Mouse (Mus musculus): ENCODE measurements around the gene Prps1l3. TPM values are rescaled to one million over a fixed set of nuclear protein-coding genes. Genes with fewer than 3 reads are reported as not detected.
A peak's percentile ranks its signal among the peaks of the same experiment; 100 is the strongest.
"Not testable (repeated sequence)": the region's sequence is repeated elsewhere in the genome, so short reads cannot be mapped to it uniquely, and the experiment has no call there.

The Prps1l3 gene
- polyA plus RNA-seq, 1 experiment from 2014 or later, result 41.8 TPM

DNA sequence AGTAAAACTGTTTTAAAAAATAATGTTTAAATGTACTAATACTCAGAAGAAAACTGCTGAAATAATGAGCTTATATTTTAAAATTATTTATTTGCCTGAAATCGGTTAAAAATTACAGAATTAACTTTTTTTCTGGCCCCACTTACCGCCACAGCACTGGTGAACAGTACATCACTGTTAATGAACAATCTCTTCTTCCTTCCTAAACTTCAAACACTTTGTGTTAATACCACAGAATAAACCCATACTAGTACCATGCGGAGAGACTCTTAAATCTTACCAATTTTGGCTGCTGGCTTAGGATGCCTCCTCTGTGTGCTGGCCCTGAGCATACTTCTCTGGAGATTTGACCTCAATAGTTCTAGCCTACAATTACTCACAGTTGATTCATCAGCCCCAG is 28.3 kb upstream of the Prps1l3 start:
- Histone ChIP-seq H3K9ac (replicated peaks) (no peak overlapping the region), H3K27ac (replicated peaks) (no peak overlapping the region)

DNA sequence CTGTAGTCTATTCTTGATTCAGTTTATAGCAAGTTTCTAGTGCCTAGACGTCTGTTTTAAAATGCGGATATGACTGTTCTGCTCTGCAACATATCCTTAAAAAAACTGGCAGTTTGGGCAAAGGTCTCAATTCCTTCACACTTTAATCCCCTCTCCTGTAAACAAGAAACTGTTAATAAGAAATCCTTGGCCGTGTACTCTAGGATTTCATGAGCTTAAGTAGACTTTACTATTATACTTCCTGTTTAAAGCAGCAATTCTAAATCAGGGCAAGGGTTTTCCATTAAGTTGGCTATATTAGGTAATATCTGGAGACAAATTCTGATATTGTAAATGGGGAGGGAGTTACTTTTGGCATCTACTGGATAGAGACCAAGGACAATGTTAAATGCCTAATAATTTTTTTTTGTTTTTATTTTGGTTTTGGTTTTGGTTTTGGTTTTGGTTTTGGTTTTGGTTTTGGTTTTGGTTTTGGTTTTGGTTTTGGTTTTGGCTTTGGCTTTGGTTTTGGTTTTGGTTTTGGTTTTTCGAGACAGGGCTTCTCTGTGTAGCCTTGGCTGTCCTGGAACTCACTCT is 25.8 kb upstream of the Prps1l3 start:
- Histone ChIP-seq H3K36me3 (no peaks in the 10 kb centered on the region), H3K27me3 (no peaks in the 10 kb centered on the region), H3K27ac (replicated peaks) (no peak overlapping the region), H3K4me2 (replicated peaks) (no peak overlapping the region), H3K9ac (replicated peaks) (no peak overlapping the region), H3K9me3 (no peaks in the 10 kb centered on the region), H3K4me3 (no peak overlapping the region), H3K4me1 (no peaks in the 10 kb centered on the region)
- WGBS, result 89% methylated on average over 4 of the region's 4 CpGs
- no peak for ATAC-seq (replicated peaks)

More for the DNA sequence above, 28.3 kb upstream of the Prps1l3 start:
- WGBS, result 92% methylated on average over 3 of the region's 3 CpGs
- H3K36me3 ChIP-seq, result no peaks in the 10 kb centered on the region
- ATAC-seq (replicated peaks), result no peak
- H3K9me3 ChIP-seq, result no peaks in the 10 kb centered on the region
- H3K27me3 ChIP-seq, result 0 out of 2 replicates have a peak, but pooled peaks cover 3% of the 10 kb centered on the region
- H3K4me2 ChIP-seq (replicated peaks), result no peak overlapping the region
- peaks cover 3% of the 10 kb centered on the region for H3K4me1 ChIP-seq
- no peak overlapping the region for H3K4me3 ChIP-seq

DNA sequence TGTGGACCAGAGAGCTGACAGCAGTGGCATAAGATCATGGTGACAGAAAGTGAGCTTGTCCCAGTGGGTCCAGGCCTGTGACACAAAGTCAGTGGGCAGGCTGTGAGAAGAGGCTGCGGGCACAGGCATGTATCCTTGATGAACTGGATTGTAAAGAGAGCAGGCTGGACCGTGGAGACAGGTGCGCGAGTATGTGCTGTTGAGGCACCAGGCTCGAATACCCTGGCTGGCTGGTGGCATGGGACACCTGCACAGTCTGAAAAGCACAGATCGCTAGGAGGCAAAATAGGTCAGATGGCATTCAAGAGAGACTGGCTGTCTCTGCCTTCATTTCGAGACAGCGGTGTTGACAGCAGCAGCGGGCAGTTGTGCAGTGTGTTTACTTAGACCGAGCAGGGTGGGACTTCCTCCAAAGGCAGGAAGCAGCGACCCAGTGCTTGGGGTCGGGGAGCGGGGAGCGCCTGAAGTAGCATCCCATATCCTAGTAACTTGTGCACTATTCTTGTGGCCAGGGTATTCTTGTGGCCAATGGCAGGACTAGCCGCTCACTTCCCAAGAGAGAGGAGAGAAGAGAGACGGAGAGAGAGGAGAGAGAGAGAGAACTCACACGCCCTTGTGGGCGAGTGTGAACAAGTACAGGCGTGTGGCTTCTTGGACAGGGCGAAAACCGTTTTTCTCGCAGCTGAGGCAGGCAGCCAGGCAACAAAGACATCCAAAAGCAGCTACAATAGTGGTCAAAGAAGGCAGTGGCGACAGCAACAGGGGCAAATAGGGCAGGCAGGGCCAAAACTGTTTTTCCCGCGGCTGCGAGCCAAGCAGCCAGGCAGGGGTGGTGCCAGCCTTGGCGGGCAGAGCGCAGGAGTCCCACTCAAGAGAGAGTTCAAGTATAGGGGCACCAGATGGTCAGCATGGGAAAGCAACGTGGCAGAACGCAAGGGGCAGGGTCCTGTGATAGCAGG is 18.6 kb upstream of the Prps1l3 start:
- no peak overlapping the region for H3K27ac ChIP-seq (replicated peaks)
- H3K4me2 ChIP-seq (replicated peaks), result peak overlapping the region; percentile 51
- H3K4me3 ChIP-seq, result peak overlapping the region; percentile 38
- WGBS, result 8% methylated on average over 30 of the region's 30 CpGs
- H3K9me3 ChIP-seq, result no peaks in the 10 kb centered on the region
- ATAC-seq (replicated peaks), result peak; percentile 80
- peaks cover 8% of the 10 kb centered on the region for H3K4me1 ChIP-seq
- no peaks in the 10 kb centered on the region for H3K27me3 ChIP-seq
- no peaks in the 10 kb centered on the region for H3K36me3 ChIP-seq
- peak overlapping the region; percentile 38 for H3K9ac ChIP-seq (replicated peaks)

DNA sequence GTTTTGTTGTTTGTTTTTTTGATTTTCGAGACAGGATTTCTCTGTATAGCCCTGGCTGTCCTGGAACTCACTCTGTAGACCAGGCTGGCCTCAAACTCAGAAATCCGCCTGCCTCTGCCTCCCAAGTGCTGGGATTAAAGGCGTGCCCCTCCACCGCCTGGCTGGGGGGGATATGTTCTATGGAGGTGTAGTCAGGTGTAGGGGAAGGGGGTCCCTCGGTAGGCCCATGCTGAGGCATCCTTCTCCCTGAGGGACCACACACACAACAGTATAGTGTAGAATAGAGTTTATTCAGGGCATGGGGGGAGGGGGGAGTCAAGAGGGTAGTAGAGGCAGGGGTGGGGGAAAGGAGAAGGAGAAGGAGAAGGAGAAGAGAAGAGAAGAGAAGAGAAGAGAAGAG is 17.7 kb upstream of the Prps1l3 start:
- WGBS, result 82% methylated on average over 5 of the region's 5 CpGs
- not testable (repeated sequence) for H3K27ac ChIP-seq (replicated peaks); H3K36me3 ChIP-seq; H3K4me2 ChIP-seq (replicated peaks); H3K4me3 ChIP-seq; H3K9ac ChIP-seq (replicated peaks); H3K27me3 ChIP-seq; H3K9me3 ChIP-seq; H3K4me1 ChIP-seq
- peak; percentile 66 for ATAC-seq (replicated peaks)

DNA sequence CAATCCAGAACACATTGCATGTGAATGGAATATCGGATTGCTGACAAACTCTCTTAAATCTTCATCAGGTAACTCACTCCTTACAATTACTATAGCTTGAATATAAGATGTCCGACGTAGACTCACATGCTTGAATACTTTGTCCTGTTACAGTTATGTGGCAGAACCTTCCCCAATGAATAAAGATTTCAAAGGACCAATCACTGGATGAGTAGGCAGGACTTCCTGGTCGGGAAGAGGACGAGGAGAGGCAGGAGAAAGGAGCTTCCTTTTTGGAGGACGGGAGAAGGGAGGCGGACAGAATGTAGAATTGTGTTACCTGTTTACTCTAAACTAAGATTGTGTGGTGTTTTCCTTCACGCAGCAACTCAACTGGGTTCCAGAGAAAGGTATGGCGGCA is 3.8 kb upstream of the Prps1l3 start:
- Histone ChIP-seq H3K9me3 (no peaks in the 10 kb centered on the region), H3K4me2 (replicated peaks) (no peak overlapping the region), H3K4me1 (peaks cover 7% of the 10 kb centered on the region), H3K36me3 (no peaks in the 10 kb centered on the region), H3K4me3 (no peak overlapping the region), H3K9ac (replicated peaks) (no peak overlapping the region), H3K27me3 (no peaks in the 10 kb centered on the region), H3K27ac (replicated peaks) (no peak overlapping the region)
- ATAC-seq (replicated peaks), result no peak
- WGBS, result 92% methylated on average over 9 of the region's 9 CpGs

DNA sequence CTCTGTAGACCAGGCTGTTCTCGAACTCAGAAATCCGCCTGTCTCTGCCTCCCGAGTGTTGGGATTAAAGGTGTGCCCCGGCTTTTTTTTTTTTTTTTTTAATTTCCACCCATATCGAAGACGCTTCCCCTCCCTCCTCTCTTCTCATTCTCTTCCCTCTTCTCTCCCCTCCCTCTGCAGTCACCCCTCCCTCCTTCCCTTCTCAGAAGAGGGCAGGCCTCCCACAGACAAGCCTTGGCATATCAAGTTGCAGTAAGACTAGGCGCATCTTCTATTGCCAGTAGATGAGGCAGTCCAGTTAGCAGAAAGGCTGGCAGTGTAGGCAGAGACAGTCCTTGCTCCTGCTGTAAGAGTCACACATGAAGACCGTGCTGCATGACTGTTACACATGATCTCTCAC is 2.4 kb upstream of the Prps1l3 start:
- no peak for ATAC-seq (replicated peaks)
- Histone ChIP-seq H3K27me3 (no peaks in the 10 kb centered on the region), H3K9ac (replicated peaks) (no peak overlapping the region), H3K4me3 (no peak overlapping the region), H3K4me1 (peaks cover 9% of the 10 kb centered on the region), H3K36me3 (no peaks in the 10 kb centered on the region), H3K27ac (replicated peaks) (no peak overlapping the region), H3K4me2 (replicated peaks) (no peak overlapping the region), H3K9me3 (no peaks in the 10 kb centered on the region)
- whole genome bisulfite sequencing, result 93% methylated on average over 4 of the region's 8 CpGs

DNA sequence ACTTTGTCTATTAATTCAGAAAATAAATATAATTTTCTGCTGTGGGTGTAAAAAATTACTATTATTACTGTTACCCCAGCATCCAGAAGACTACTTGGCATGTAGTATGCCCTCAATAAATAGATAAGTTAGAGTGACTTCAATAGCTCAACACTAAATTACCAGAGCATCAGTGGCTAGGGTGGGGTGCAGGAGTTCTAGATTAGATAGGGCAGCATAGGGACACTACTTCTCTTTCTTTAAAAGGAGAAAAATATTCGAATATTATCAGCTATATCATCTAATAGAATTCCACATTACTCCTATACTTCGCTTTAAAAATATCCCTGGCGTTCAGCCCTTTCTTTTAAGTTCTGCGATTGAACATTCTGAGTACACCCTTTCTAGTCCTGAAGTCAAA is 509 bp upstream of the Prps1l3 start:
- Histone ChIP-seq H3K36me3 (no peaks in the 10 kb centered on the region), H3K4me1 (peaks cover 9% of the 10 kb centered on the region), H3K27me3 (no peaks in the 10 kb centered on the region), H3K4me2 (replicated peaks) (peak overlapping the region; percentile 60), H3K9ac (replicated peaks) (peak overlapping the region; percentile 77), H3K4me3 (peak overlapping the region; percentile 88), H3K9me3 (no peaks in the 10 kb centered on the region), H3K27ac (replicated peaks) (peak overlapping the region; percentile 82)
- peak; percentile 1; the same call in 1 of the 2 replicates for ATAC-seq (replicated peaks)
- 33% methylated on average over 4 of the region's 4 CpGs for WGBS

DNA sequence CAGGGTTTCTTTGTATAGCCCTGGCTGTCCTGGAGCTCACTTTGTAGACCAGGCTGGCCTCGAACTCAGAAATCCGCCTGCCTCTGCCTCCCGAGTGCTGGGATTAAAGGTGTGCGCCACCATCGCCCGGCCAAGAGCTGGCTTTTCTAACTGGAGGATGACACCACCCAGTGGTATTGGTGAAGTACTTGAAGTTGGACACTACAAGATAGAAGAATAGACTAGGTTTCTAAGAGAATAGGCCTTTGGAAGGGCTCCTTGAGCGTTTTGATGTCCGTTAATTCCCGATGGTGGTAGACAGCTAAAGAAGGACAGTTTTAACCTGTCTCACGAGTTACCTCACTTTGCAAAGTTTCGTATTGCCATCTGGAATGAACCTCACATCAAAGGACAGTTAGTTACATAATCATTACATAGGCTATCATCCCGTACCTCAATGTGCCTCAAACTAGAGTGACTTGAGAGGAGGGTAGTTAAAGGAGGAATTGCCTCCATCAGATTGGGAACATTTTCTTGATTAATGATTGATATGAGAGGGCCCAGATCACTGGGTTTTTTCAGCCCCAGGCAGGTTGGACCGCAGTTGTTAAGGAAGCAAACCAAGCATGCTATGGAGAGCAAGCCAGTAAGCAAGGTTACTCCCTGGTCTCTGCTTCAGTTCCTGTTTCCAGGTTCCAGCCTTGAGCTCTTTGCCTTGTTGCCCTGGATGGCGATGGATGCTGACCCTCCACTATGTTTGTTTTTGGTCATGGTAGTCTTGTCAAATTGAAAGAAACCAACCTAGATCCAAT is 1.1 kb downstream of the Prps1l3 start:
- no peaks in the 10 kb centered on the region for H3K36me3 ChIP-seq
- H3K27ac ChIP-seq (replicated peaks), result no peak overlapping the region
- H3K9ac ChIP-seq (replicated peaks), result peak overlapping the region; percentile 77
- WGBS, result 73% methylated on average over 14 of the region's 14 CpGs
- no peaks in the 10 kb centered on the region for H3K9me3 ChIP-seq
- 0 out of 2 replicates have a peak, but pooled peaks have one; percentile 1 for ATAC-seq (replicated peaks)
- H3K4me3 ChIP-seq, result peak overlapping the region; percentile 88
- peak overlapping the region; percentile 60 for H3K4me2 ChIP-seq (replicated peaks)
- H3K4me1 ChIP-seq, result peaks cover 9% of the 10 kb centered on the region
- no peaks in the 10 kb centered on the region for H3K27me3 ChIP-seq

DNA sequence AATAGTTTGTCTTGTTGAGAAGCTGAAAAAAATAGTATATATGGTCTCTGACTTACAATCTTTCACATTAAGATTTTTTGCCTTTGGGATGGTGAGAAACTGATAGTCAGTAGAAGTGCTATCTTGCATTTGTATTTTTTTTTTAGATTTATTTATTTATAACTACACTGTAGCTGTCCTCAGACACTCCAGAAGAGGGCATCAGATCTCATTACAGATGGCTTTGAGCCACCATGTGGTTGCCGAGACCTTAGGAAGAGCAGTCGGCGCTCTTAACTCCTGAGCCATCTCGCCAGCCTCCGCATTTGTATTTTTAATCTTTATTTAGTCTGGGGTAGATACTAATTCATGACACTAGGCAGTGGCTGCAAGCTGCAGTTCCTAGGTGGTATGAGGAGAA is 3.2 kb downstream of the Prps1l3 start:
- Histone ChIP-seq H3K9ac (replicated peaks) (no peak overlapping the region), H3K4me2 (replicated peaks) (no peak overlapping the region), H3K27me3 (no peaks in the 10 kb centered on the region), H3K36me3 (peaks cover 3% of the 10 kb centered on the region), H3K4me1 (peaks cover 9% of the 10 kb centered on the region), H3K4me3 (no peak overlapping the region), H3K9me3 (no peaks in the 10 kb centered on the region), H3K27ac (replicated peaks) (no peak overlapping the region)
- ATAC-seq (replicated peaks), result no peak
- WGBS, result 91% methylated on average over 5 of the region's 5 CpGs

DNA sequence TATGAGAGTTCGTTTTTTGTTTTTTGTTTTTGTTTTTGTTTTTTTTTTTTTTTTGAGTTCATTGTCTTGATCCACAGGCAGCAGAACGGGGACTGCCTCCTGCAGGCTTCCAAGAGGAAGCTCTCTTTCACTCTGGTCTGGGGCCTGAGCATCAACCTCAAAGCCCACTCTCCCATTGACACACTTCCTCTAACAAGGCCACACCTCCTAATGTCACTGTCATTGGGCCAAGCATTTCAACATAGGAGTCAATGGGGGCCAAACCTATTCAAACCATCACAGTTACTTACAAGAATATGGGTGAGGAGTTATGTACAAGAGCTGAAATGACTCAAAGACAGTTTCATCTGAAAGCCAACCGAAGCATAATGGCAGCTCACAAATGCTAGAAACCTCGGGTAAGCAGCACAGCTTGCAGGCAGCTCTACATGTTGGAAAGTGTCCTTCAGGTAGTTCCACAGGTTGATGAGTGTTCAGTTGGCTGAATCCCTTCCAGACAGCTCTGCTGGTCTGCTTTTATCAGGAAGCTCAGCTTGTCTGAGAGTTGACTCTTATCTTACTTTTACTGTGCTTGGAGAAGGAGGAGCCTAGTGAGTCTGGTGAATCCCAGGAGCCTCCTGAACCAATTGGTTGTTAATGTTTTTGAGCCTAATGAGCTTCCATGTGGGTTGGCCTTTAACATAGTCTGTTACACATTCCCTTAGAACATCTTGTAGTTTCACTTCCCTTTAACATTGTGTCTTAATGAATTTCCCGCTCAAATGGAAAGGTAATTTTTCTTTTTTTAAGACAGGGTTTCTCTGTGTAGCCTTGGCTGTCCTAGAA is 13.7 kb downstream of the Prps1l3 start:
- Histone ChIP-seq H3K27ac (replicated peaks) (no peak overlapping the region), H3K36me3 (peaks cover 16% of the 10 kb centered on the region), H3K27me3 (no peaks in the 10 kb centered on the region), H3K9ac (replicated peaks) (no peak overlapping the region), H3K4me3 (no peak overlapping the region), H3K4me1 (no peaks in the 10 kb centered on the region), H3K4me2 (replicated peaks) (no peak overlapping the region), H3K9me3 (no peaks in the 10 kb centered on the region)
- 89% methylated on average over 5 of the region's 5 CpGs for WGBS
- no peak for ATAC-seq (replicated peaks)

DNA sequence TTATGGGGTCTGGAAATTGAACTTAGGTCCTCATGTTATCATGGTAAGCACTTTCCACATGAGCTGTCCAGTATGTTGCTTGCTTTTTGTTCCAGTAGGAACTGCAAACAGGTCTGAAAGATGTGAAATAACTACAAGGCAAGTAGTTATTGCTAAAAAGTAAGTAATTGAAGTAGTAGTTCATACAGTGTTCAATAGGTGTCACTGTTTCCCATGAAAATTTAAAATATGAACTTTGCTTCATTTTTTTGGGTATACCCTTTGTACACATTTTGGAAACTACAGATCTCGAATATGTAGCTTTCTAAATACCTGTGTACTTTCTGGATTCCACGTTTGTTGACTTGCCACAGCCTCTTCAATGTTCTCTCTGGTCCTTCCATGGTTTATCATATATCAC is 28.4 kb downstream of the Prps1l3 start:
- H3K27ac ChIP-seq (replicated peaks), result no peak overlapping the region
- WGBS, result 59% methylated on average over 2 of the region's 2 CpGs
- no peak overlapping the region for H3K4me3 ChIP-seq

More for the DNA sequence above, 28.4 kb downstream of the Prps1l3 start:
- Histone ChIP-seq H3K4me1 (no peaks in the 10 kb centered on the region), H3K4me2 (replicated peaks) (no peak overlapping the region), H3K9ac (replicated peaks) (no peak overlapping the region), H3K9me3 (no peaks in the 10 kb centered on the region), H3K27me3 (no peaks in the 10 kb centered on the region), H3K36me3 (no peaks in the 10 kb centered on the region)
- ATAC-seq (replicated peaks), result no peak
